Mouse (Mus musculus) c-Kit-negative CD71-positive TER-119-positive erythroid progenitor cells, embryonic 14.5 days (primary cell): ENCODE data around the gene Ubr4.

Experiments
- DNase-seq: peaks from one replicate; pipeline ENCODE4 v3.0.0-alpha.2; 2013; ENCODE audit warnings: low read depth, low spot score

Gene Ubr4

DNA sequence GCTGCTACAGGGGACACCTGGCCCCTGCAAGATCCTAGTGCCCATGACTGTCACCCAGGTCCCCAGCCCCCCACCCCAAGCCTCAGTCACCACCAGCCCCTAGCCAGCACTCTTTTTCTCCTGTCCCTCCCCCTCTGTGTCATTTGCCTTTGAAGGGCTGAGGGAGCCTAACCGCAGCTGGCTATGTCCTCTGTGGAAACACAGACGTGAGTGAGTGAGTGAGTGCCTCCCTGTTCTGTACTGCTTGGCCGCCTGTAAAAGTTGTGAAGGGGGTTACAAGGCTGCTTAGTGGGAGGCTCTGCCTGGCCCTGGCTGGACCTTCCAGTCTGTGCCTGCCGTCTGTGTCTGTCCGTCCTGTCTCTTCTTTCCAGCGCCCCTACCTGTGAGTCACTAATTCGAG, 183.3 kb downstream of the Ubr4 start:
- DNase-seq: no peak

DNA sequence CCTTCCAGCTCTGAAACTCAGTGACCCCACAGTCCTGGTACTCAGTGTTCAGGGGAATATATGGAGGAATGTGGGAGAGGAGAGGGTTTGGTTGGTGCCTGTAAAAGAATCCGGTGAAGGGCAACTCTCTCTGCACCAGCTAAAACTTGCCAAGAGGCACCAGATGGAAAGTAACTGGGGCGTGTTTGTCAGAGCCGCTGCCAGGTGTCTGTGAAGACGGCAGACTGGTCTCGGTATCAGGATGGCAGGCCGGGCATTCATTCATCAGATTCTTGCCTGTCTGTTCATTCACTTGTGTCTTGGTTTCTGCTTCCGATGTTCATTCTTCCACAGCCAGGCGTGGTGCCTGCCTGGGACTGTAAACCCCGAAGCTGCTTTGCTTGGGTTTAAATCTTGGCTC, 184.3 kb downstream of the Ubr4 start:
- no peak for DNase-seq
